Mouse (Mus musculus): ENCODE results near the gene Denr.

DNA sequence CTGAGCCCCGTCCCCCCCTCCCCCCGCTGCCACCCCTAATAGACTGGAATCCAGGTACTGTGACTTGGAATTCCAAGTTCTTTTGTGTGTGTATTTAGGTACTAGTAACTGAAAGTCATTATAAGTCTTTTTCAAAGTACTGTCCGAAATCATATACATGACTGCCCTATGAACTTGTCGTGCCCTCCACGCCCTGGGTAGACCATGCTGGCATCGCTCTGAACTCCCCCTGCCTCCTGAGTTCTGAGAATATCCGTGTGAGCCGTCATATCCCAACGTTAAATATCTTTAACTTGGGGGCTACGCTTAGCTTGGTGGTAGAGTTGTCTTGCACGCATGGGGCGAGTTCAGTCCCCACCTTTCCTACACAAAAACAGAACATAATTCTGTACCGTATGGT lies 24.2 kb downstream of the Denr start:
- no peak for TF ChIP-seq GATA1 (IDR thresholded peaks at IDR 0.05; ENCODE audit: borderline replicate concordance, low read length)
- no peak for TF ChIP-seq FLI1 (IDR thresholded peaks at IDR 0.05; ENCODE audit: low read length)
